Mouse (Mus musculus) stomach, postnatal 0 days (tissue): Measurements from ENCODE around the gene Sgta.

Experiments used
- CTCF ChIP-seq: IDR thresholded peaks from 2 replicates; pipeline ENCODE4 v1.5.1; 2016; ENCODE audit warnings: antibody characterized with exemption, low read depth, mild to moderate bottlenecking, moderate library complexity
- EP300 ChIP-seq: optimal IDR thresholded peaks from 2 replicates; pipeline ENCODE3; 2016; ENCODE audit warnings: antibody characterized with exemption

GRCm38 (mm10) chr10:81106113-81106721 is 46.2 kb upstream of the Sgta start:
- TF ChIP-seq CTCF = peak; percentile 57
- TF ChIP-seq EP300 = no peak
